Mouse (Mus musculus) ovary, adult 10 weeks (tissue): ENCODE results near the gene Kcnq5. TPM values are rescaled to one million over a fixed set of nuclear protein-coding genes. Genes with fewer than 3 reads are reported as not detected.

ENCODE experiments used
- polyA plus RNA-seq: library from polyadenylated mRNA; stranded (reverse); fragments of 350-450 nt; fragmentation: Illumina TruSeq; extraction: RNeasy Lipid Tissue Mini Kit (QIAGEN cat#74804); gene quantifications from one replicate; pipeline ENCODE4 v1.2.3, GENCODE M21; 2014

The Kcnq5 gene
- 13.3 TPM for polyA plus RNA-seq

DNA sequence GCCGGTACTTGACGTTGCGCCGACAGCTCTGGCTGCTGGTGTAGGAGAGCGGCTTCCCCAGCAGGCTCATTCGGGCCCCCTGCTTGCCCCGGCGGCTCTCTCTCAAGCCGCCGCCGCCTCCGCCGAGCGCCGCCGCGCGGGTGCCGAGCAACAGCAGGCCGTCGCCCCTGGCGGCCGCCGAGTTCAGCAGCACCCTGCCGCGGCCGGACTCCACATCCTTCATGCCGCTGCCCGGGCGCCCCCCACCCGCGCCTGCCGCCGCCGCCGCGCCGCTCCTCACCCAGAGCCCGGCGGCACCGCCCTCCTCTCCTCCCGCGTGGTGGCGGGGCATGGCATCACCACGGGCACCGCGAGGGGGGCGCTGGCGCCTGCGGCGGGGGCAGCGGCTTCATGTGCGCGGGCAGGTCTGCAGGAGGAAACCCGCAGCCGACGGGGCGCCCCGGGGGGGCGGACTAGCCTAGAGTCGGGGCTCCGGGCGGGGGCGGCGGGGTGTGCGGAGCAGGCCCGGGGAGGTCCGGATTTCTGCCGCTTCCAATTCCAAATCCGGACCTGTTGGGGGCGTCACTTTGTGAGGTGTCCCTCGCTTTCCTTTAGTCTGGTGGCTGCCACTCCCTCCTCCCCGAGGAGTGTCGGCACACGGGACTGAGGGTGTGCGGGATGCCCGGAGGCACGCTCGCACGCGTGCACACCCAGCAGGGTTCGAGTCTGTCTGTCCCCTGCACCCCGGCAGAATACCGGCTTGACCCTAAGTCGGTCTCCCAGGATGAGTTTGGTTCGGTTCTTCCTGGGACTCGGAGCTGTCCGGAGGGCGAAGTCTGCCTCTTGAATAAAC, at the start of gene Kcnq5:
Gene Kcnq5 (minus strand): TSS at position 692 of the 832 bp plus-strand sequence.

DNA sequence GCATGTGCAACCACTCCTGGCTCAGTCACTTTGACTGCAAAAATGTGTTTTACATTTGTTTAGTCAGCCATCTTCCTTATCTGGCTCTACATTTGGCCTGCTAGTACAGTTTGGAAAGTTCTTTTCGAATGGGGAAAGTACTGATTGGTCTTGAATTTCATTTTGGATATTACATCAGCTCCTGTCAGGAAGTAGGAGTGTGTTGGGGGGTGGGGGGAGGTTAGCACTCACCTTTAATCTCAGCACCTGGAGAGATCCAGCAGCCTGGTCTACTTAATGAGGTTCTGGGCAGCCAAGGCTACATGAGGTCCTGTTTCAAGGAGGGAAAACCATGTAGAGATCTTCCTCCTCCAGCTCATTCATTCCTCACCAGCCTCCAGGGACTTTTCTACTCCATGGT, 578.5 kb downstream of the Kcnq5 start, which contains the start of gene Khdc1b:
Gene Khdc1b (plus strand): TSS at position 301 of the 400 bp plus-strand sequence.

DNA sequence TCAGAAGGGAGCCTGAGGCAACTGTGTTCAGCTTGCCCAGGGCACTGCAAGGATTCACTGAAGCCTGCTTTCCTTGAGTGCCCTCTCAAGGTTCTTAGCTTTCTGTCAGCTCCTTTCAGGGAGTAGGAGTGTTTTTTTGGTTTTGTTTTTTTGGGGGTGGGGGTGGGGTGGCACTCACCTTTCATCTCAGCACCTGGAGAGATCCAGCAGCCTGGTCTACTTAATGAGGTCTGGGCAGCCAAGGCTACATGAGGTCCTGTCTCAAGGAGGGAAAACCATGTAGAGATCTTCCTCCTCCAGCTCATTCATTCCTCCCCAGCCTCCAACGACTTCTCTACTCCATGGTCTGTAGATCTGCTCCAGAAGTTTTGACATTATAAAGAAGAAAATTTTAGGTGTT, 593.7 kb downstream of the Kcnq5 start, which contains the start of gene Khdc1c:
Gene Khdc1c (plus strand): TSS at position 301 of the 400 bp plus-strand sequence.

DNA sequence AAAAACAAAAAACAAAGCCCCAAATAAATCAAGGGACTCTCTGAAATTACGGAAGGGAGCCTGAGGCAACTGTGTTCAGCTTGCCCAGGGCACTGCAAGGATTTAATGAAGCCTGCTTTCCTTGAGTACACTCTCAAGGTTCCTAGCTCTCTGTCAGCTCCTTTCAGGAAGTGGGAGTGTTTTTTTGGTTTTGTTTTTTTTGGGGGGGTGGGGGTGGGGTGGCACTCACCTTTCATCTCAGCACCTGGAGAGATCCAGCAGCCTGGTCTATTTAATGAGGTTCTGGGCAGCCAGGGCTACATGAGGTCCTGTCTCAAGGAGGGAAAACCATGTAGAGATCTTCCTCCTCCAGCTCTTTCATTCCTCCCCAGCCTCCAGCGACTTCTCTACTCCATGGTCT, 612.4 kb downstream of the Kcnq5 start, which contains the start of gene Khdc1a:
Gene Khdc1a (plus strand): TSS at position 301 of the 400 bp plus-strand sequence.

